Mouse (Mus musculus) C2C12 (cell line): Measurements from ENCODE around the gene Abtb1. TPM values are rescaled to one million over a fixed set of nuclear protein-coding genes. Genes with fewer than 3 reads are reported as not detected.

Experiments used
- H3K27me3 ChIP-seq: one replicate; pipeline ENCODE4 v1.6.1; 2011; ENCODE audit not compliant: control insufficient read depth, insufficient read depth, insufficient read length
- H3K36me3 ChIP-seq: one replicate; pipeline ENCODE4 v1.6.1; 2011; ENCODE audit not compliant: control insufficient read depth, insufficient read depth
- H3K4me3 ChIP-seq: one replicate; pipeline ENCODE4 v1.5.1; 2011; ENCODE audit warnings: mild to moderate bottlenecking, control low read depth; ENCODE audit not compliant: poor library complexity, insufficient read depth, severe bottlenecking
- H3K79me2 ChIP-seq: one replicate; pipeline ENCODE4 v1.6.1; 2011; ENCODE audit not compliant: control insufficient read depth, insufficient read depth
- H3K79me3 ChIP-seq: one replicate; pipeline ENCODE4 v1.6.1; 2011; ENCODE audit warnings: low read depth, control low read depth
- H3ac ChIP-seq: one replicate; pipeline ENCODE3; 2011; ENCODE audit warnings: low read depth; ENCODE audit not compliant: control insufficient read depth, insufficient read length
- CEBPB ChIP-seq: IDR thresholded peaks from one replicate; pipeline ENCODE4 v1.6.1; 2011; ENCODE audit warnings: low read depth, mild to moderate bottlenecking, control low read depth, moderate library complexity
- CTCF ChIP-seq: IDR thresholded peaks from one replicate; pipeline ENCODE4 v1.5.1; 2011; ENCODE audit not compliant: control insufficient read depth, insufficient read depth, insufficient read length
- FOSL1 ChIP-seq: IDR thresholded peaks from one replicate; pipeline ENCODE4 v1.8.0; 2011; ENCODE audit warnings: mild to moderate bottlenecking, low read length; ENCODE audit not compliant: poor library complexity, insufficient read depth, severe bottlenecking
- MAX ChIP-seq: IDR thresholded peaks from one replicate; pipeline ENCODE4 v1.6.1; 2011; ENCODE audit warnings: mild to moderate bottlenecking, control low read depth
- MYOD1 ChIP-seq: IDR thresholded peaks from one replicate; pipeline ENCODE4 v1.6.1; 2011; ENCODE audit warnings: low read depth; ENCODE audit not compliant: control insufficient read depth, insufficient read length
- MYOG ChIP-seq: IDR thresholded peaks from one replicate; pipeline ENCODE4 v1.6.1; 2011; ENCODE audit not compliant: control insufficient read depth, insufficient read length; ENCODE audit errors: extremely low read depth
- USF1 ChIP-seq: IDR thresholded peaks from one replicate; pipeline ENCODE4 v1.6.1; 2011; ENCODE audit warnings: low read depth, mild to moderate bottlenecking, control low read depth, moderate library complexity
- polyA plus RNA-seq: library from polyadenylated mRNA; unstranded; fragments of >200 nt; fragmentation: generic; extraction: Trizol; gene quantifications from one replicate; pipeline ENCODE4 v1.2.1, GENCODE M21; 2012; ENCODE audit warnings: missing spikeins

The Abtb1 gene
- polyA plus RNA-seq, 1 experiment, result 6.7 TPM

- H3K79me3 ChIP-seq, result no peaks in the 10 kb centered on the region
- H3K36me3 ChIP-seq, result peaks cover 97% of the 10 kb centered on the region
- TF ChIP-seq MAX (no peak), MYOG (no peak), CTCF (no peak), CEBPB (no peak), USF1 (no peak), FOSL1 (no peak), MYOD1 (no peak)
Measured at GRCm38 (mm10) chr6:88884690-88885089, 42.9 kb upstream of the Abtb1 start.

GRCm38 (mm10) chr6:88884195-88884594 lies 42.4 kb upstream of the Abtb1 start:
- TF ChIP-seq USF1 (no peak), MYOG (no peak), MYOD1 (no peak), FOSL1 (no peak), MAX (no peak), CTCF (no peak)
- Histone ChIP-seq H3K4me3 (no peak overlapping the region), H3K79me2 (no peaks in the 10 kb centered on the region), H3K27me3 (no peaks in the 10 kb centered on the region), H3ac (no peak overlapping the region), H3K79me3 (no peaks in the 10 kb centered on the region), H3K36me3 (peaks cover 92% of the 10 kb centered on the region)

More at GRCm38 (mm10) chr6:88884690-88885089, 42.9 kb upstream of the Abtb1 start:
- H3ac ChIP-seq, result no peak overlapping the region
- H3K79me2 ChIP-seq, result no peaks in the 10 kb centered on the region
- H3K4me3 ChIP-seq, result no peak overlapping the region
- H3K27me3 ChIP-seq, result no peaks in the 10 kb centered on the region

GRCm38 (mm10) chr6:88881334-88881733 lies 39.5 kb upstream of the Abtb1 start:
- H3K79me2 ChIP-seq, result no peaks in the 10 kb centered on the region
- no peaks in the 10 kb centered on the region for H3K27me3 ChIP-seq
- H3ac ChIP-seq, result no peak overlapping the region
- H3K4me3 ChIP-seq, result no peak overlapping the region
- peaks cover 65% of the 10 kb centered on the region for H3K36me3 ChIP-seq
- no peak for TF ChIP-seq MAX
- TF ChIP-seq CEBPB, result no peak
- TF ChIP-seq FOSL1, result no peak
- TF ChIP-seq CTCF, result no peak
- TF ChIP-seq MYOD1, result no peak
- TF ChIP-seq MYOG, result no peak
- no peak for TF ChIP-seq USF1
- H3K79me3 ChIP-seq, result no peaks in the 10 kb centered on the region

- TF ChIP-seq MYOG (no peak), CTCF (no peak), MAX (no peak), MYOD1 (no peak), FOSL1 (no peak), USF1 (no peak), CEBPB (no peak)
- no peak overlapping the region for H3ac ChIP-seq
- H3K36me3 ChIP-seq, result peaks cover 47% of the 10 kb centered on the region
- H3K79me3 ChIP-seq, result no peaks in the 10 kb centered on the region
- H3K4me3 ChIP-seq, result no peak overlapping the region
- no peaks in the 10 kb centered on the region for H3K79me2 ChIP-seq
- H3K27me3 ChIP-seq, result peaks cover 7% of the 10 kb centered on the region
Measured at GRCm38 (mm10) chr6:88879471-88879870, 37.7 kb upstream of the Abtb1 start.

- Histone ChIP-seq H3K4me3 (peak within 1 kb of the TSS; percentile 6), H3ac (peak within 1 kb of the TSS; percentile 41), H3K27me3 (peaks cover 16% of the 10 kb centered on the region), H3K79me2 (no peaks in the 10 kb centered on the region), H3K36me3 (peaks cover 3% of the 10 kb centered on the region), H3K79me3 (no peaks in the 10 kb centered on the region)
- TF ChIP-seq MYOG, result no peak
- no peak for TF ChIP-seq CTCF
- TF ChIP-seq MAX, result no peak
- TF ChIP-seq CEBPB, result no peak
- TF ChIP-seq FOSL1, result no peak
- TF ChIP-seq MYOD1, result no peak
- TF ChIP-seq USF1, result no peak
Measured at GRCm38 (mm10) chr6:88874868-88875508, 33.2 kb upstream of the Abtb1 start, which contains the start of gene Podxl2. Podxl2 (minus strand) TSS chr6:88875044.
